Mouse (Mus musculus): ENCODE results near the gene Tbc1d5.

- no peak for TF ChIP-seq GATA1 (IDR thresholded peaks at IDR 0.05; ENCODE audit: borderline replicate concordance, low read length)
- TF ChIP-seq FLI1 (IDR thresholded peaks at IDR 0.05; ENCODE audit: low read length) = no peak
These were observed 15.6 kb upstream of the Tbc1d5 start for GRCm38 (mm10) chr17:51194787-51195186.

Measured in megakaryocyte, embryonic 14.5 days (primary cell).